Mouse (Mus musculus): ENCODE measurements around the gene Alx1. TPM values are rescaled to one million over a fixed set of nuclear protein-coding genes. Genes with fewer than 3 reads are reported as not detected.

Gene Alx1
- total RNA-seq, 2 experiments from 2014 or later, result not detected

Other genes starting within 250 kb of the Alx1 start
- gene Lrriq1, start 206.1 kb upstream of the Alx1 start, total RNA-seq (2014; fragmentation: Nextera tagmentation), result not detected in 2 replicates
- gene Lrriq1, start 206.1 kb upstream of the Alx1 start, total RNA-seq (2017), result not detected in 2 replicates